Mouse (Mus musculus): ENCODE data around the gene Eef2k.
A peak's percentile ranks its signal among the peaks of the same experiment; 100 is the strongest.

The Eef2k gene

DNA sequence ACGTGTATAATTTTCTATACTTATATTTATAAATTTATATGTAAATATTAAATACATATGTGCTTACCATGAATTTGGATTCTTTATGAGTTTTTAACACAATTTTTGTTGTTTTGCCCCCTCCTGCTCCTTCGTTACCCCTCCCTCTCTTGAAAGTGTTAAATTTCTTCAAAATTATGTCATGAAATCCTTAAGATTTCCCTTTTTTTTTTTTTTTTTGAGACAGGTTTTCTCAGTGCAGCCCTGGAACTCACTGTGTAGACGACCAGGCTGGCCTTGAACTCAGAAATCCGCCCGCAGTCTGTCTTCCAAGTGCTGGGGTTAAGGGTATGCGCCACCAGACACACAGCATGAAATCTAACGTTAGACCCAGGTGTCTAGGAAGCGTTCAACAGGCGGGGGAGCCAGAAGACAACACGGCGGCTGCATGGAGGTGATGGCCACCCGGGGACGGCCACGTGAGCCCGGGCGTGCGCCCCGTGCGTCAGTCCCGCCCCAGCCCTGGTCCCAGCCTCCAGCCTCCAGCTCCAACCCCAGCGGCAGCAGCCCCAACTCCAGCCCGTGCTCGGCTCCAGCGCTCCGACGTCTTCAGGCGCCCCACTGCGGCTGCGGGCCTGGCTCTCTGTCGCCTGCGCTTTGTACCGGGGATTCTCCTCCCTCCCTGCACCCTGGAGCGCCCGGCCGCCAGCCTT, at the start of gene Eef2k:
Gene Eef2k, plus strand, starts transcription at position 487 of the 692 bp plus-strand sequence.
- peak; percentile 89 for DNase-seq

DNA sequence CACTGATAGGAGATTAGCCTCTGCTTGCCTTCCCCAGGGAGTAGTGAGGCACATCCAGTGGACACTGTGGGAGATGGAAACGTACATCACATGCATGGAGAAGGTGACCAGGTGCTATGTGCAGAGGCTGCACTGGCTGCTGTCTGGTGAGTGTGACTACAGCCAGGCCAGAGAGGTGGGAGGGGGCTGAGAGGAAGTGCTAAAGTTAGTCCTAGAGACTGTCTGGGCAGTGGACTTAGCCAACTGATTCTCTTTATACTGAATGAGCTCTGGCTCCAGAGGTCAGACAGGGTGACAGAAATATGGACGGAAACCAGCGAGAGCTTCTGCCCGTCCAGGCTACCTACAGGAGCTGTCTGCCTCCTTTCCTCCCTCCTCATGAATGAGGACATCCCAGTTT, 47.1 kb upstream of the Eef2k start:
- no peak for DNase-seq

DNA sequence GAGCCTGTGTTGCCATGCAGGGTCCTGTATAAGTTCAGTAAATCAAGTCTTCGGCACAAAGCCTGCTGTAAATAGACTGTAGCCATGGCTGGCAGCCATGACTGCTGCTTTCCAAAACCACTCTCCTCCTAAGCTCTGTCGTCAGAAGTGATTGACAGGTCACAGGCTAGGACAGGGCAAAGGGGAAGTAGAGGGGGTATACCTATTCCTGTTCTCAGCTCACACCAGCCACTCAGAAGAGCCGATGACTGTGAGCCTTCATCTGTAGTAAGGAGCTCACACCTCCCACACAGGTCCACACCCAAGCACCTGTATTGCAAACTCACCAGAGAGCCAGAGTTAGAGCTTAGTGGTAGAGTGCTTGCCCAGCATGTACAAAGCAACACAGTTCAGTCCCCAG, 46.3 kb upstream of the Eef2k start:
- no peak for DNase-seq

GRCm38 (mm10) chr7:120803268-120803667, 39.4 kb upstream of the Eef2k start:
- no peak for DNase-seq

DNA sequence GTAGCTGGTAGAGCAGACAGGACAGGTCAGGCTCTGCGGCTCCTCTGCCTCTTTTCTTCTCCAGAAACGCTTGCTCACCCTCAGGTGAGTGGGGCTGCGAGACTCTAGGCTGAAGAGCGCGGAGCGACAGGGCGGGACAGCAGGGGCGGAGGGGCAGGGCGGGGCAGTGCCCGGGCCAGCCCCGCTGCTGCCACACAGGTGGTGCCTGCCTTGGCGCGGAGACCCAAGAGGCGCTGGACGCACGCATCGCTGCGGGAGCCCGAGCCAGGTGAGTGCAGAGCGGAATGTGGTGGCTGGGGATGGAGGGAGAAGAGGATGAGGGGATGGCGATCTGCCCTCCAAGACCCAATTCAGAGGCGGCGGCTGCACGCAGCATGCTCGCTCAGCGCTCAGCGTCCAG, 32.9 kb upstream of the Eef2k start:
- DNase-seq = no peak

GRCm38 (mm10) chr7:120811834-120812415, 30.7 kb upstream of the Eef2k start, which contains the start of gene Gm5737:
Gm5737 (plus strand) TSS chr7:120812365.
- DNase-seq = no peak

- no peak for DNase-seq
These were observed 25.1 kb upstream of the Eef2k start for GRCm38 (mm10) chr7:120817552-120817951.

- no peak for DNase-seq
These were observed 23.2 kb upstream of the Eef2k start for GRCm38 (mm10) chr7:120819386-120819785.

DNA sequence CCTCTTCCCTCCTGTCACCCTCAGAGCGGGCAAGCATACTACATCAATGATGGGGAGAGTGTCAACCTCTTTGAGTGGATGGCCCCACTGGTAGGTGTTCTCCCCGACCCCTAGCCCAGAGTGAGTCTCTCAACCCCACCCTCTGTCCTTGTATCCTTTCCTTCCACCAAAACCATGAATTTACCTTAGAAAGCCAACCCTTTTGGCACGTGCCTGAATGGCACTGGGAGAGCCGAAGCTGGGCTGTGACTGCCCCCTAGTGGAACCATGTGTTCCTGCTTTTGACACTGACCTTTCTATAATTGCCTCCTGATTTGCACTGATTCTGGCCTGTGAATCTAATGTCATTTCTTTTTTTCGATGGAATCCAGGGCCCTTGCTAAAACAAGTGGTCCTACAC, 19.4 kb upstream of the Eef2k start:
- DNase-seq = peak; percentile 62

GRCm38 (mm10) chr7:120825097-120825496, 17.5 kb upstream of the Eef2k start:
- DNase-seq = no peak

DNA sequence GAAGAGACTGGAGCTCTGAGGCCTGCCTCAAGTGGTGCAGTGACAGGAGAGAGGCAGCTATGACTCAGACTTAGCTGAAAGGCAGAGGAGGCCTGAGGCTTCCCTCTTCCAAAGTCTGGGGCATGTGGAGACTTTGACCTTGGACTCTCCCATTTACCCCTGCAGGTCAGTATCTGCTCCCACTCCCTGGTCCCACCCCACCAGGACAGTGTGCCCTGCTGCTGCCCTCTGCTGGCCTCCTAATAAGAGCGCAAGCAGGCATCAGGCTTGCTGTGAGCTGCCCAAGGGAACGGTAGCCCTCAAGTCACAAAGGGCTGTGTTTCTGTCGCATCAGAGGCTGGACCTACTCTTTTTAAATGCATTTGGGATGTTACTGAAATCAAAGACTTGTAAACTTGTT, 16.2 kb upstream of the Eef2k start:
- DNase-seq = peak; percentile 35

- peak; percentile 61 for DNase-seq
These were observed 11.9 kb upstream of the Eef2k start for GRCm38 (mm10) chr7:120830431-120831381.

GRCm38 (mm10) chr7:120834426-120834825, 8.2 kb upstream of the Eef2k start:
- DNase-seq = no peak

- peak; percentile 77 for DNase-seq
These were observed 7.7 kb upstream of the Eef2k start for GRCm38 (mm10) chr7:120834863-120835372.

GRCm38 (mm10) chr7:120835449-120836359, 6.9 kb upstream of the Eef2k start:
- peak; percentile 96 for DNase-seq

- DNase-seq = no peak
These were observed 6.3 kb upstream of the Eef2k start for GRCm38 (mm10) chr7:120836361-120836760.

- no peak for DNase-seq
These were observed 4.0 kb upstream of the Eef2k start for GRCm38 (mm10) chr7:120838436-120839160.

GRCm38 (mm10) chr7:120839786-120840185, 2.8 kb upstream of the Eef2k start:
- DNase-seq = no peak

- DNase-seq = peak; percentile 85
These were observed 498 bp downstream of the Eef2k start for GRCm38 (mm10) chr7:120843037-120843621.

DNA sequence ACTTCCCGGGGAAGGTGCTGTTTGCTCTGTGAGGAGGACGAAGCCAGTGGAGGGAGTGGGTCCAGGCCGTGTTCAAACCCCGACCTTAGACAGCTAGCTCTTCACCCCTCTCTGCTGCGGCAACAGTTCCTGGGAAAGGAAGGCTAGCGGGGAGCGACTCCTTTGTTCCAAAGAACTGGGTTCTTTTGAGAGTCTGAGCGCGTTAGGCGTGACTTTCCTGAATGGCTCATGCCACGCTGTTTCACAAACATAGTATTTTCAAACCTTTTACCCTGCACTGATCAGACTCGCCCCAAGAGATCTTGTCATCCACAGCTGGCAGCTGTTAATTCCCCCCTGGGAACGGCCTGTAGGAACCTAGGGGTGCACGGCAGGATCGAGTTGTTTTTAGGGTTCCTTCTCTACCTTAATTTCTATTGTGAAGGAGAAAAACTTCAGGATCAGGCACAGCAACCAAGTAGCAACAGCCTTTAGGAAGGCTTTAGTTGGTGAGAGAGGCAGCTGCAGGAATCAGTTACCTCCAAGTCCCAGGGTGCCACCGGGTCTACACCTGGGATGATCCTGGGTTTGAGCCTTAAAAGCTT, 1.3 kb downstream of the Eef2k start:
- DNase-seq = no peak

DNA sequence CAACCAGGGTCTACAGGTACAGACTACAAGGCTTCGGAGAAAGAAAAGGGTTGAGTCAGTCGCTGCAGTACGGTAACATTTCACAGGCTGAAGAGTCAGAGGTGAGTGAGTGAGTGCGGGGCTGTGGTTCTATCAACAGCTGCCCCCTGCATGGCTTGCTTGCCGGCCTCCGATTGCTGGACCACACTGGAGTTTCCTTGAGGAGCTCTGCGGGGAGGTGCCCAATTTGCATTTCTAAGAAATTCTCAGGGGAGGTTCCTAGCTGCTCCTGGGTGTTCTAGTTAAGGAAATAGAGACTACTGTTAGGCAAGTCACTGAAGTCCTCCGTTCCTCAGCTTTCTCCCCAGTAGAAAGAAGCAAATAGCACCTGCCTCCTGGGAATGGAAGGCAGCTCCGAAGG, 2.1 kb downstream of the Eef2k start:
- no peak for DNase-seq

All from thymus, postnatal 25 days (tissue).